Mouse (Mus musculus): Measurements from ENCODE around the gene Arhgap28.

Arhgap28 gene

DNA sequence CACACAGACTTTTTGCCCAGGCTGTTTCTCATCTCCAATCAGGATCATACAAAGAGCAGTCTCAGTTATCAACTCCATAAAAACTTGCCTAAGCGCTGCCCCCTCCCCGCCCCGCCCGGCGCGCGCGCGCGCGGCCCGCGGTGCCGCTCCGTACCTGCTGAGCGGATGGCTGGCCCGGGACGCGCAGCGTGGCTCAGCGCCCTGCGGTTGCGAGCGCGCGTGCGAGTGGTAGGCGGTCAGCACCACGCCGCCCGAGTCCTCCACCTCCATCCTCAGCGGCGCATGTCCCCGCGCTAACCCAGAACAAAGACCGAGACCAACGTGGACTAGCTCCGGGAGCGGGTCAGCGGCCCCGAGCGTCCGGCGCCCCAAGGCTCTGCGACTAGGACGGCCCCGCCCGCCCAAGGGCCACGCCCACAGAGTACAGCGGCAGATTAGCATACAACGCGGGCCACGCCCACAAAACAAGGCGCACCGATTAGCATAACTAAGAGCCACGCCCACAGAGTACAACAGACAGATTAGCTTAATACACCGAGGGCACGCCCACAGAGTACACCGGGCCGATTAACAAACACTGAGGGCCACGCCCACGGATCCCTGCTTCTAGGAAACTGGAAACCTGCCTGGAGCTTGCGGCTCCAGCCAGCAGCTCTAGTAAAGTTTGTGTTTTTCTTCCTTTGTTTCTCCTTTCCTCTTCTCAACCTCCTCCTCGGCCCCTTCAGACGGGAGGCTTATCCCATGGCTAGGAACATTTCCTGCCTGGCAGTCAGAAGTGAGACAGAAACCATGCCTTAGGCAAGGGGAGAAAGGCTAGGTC lies at the start of gene Arhgap28:
TSS of gene Arhgap28 (minus strand) at position 380 of the 820 bp plus-strand sequence.
- peak; percentile 14 for DNase-seq

DNA sequence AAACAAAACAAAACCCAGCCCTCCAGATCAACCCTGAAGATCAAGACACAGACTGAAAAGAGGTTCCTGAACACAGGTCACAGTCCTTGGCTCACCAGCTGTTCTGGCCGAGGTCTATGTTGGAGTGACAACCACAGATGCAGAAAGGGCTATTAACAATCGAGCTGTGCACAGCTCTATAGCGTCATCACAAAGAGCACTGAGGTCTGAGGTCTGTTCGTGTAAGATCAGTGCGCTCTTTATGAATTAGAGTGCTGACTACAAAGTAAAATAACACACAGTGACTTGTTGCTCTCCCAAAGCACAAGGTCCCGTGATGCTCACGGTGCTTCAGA lies 42.4 kb upstream of the Arhgap28 start:
- no peak for DNase-seq

DNA sequence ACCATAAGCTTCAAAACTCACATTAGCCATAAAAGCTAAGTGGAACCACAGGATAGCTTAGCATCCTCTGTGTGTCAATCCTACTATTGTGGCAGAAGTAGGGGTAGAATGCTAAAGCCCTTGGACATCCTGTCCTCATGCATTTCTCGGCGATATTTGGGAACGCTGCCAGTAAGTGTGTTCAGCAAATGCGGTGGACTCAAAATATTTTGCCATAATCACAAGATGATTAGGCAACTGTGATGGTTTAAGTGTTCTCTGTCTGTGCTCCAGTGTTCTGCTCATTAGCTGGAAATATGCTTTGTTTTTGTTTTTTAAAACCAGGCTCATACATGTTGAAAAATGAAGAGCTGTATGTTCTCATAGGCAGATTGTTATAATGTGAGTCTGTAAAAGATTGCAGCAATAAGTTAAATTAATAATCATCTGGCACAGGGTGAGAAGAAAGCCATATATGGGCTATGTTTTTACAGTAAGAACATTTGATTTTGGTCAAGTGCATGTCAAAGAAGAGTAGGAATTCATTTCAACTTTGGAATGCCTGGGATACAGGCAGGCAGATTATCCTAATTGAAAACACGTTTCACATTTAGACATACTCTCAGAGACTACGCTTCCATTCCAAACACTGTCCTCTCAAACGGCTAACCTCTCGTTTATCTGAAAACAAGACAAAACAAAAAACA lies 41.9 kb upstream of the Arhgap28 start:
- DNase-seq, result no peak

DNA sequence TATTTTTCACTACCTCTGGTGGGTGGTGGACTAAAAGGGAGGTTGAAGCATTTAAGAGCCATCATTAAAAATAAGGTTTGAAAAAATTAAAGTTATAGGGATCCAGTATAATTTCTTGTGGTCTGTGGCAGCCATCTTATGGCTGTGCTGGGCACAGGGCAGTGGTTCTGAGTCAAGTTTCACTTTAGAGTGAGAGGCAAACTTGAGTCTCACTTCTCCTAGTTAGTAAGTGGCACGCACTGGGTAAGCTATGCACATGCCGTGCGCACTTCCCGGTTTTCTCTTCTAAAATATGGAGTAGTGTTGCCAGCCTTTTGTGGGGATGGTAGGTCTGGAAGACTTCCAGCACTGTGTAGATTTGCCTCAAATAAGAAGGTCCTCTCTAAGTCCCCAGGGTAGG lies 38.5 kb upstream of the Arhgap28 start:
- no peak for DNase-seq

DNA sequence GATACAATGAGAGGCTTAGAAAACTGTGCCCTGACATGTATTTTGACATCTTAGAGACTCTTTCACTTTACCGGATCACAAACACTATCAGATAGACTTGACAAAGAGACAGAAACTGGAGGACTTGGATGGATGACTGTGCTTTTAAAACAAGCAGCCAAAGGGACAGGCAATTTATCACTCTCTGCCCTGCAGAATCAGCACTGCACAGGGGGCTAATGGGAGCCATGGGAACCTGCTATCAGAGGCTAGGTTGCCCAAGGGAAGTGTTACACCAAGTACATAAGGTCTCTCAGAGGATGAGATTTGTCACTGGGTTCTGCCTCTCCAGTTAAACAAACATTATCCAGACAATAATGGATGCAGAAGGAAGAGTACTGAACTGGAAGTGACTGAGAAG lies 33.1 kb upstream of the Arhgap28 start:
- no peak for DNase-seq

DNA sequence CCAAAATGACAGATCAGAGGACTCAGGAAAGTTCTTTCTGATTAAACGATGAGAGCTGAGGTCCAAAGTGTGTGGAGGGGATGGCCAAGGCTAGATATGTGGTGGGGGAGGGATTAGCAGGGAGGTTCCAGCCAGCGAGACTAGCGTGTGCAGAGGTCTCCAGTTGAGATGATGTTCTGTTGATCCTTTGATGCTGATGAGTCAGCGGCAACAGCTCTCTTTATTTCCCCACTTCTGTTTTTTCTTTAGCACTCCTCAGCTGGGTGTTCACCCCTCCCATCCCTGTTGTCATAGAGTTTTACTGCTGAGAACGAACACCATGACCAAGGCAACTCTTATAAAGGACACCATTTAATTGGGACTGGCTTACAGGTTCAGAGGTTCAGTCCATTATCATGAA lies 25.6 kb upstream of the Arhgap28 start:
- DNase-seq, result no peak

DNA sequence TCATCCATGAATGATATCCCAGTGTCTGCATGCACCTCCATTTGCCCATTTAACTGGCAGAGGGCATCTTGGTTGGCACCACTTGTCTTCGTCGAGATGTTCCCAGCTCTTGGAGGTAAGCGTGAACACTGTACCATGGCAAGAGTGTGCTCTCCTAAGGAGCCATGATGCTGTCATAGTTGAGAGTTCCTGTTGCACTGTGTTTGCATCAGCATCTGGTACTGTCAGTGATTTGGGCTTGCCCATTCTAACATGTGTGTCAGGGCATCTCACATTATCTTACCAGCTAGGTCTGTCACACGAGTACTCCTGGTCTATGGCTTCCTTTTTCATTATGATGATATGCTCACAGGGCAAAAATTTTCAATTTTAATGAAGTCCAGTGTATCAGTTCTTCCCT lies 24.6 kb upstream of the Arhgap28 start:
- no peak for DNase-seq

DNA sequence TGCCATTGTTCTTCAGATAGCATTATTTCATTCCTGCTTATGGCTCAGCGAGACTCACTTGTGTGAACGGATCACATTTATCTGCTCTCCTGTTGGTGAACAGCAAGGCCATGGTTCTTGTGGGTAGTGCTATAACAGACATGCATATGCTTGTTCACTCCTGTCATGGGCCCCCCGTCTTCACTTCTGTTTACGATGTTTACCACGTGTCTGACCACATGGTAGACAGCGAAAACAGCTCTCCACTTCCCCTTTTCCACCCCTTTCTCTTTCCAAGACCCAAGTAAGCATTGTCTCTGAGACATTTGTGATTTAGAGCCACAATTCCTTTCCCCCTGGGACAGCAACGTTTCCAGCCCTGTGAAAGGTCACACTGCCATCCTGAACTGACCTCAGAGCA lies 20.4 kb upstream of the Arhgap28 start:
- DNase-seq, result no peak

DNA sequence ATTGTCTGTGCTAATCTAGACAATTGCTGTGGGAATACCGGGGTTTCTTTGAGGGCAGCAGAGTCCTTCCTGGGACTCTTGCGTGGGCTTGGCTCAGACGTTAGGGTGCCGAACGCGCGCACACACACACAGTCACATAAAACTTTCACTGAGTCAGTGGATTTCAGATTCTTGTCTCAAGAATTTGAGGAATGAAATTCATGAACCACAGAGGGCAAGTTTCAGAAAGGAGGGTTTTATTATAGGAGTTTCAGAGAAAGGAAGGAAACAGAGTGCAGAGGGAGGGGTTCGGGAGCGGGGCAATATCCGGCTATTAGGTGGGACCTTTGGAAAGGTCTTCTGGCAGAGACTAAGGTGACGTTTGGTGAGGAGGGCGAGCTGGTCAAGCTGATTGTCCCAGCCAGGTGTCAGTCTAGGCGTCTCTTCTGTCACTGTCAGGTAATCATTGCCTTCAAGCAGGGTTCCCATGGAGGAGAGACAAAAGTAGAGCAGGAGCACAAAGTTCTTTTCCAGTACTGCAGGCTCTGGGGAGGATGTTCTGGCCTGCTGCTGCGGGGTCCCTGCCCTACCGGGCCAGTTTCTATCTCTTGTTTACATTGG lies 15.6 kb upstream of the Arhgap28 start:
- no peak for DNase-seq

DNA sequence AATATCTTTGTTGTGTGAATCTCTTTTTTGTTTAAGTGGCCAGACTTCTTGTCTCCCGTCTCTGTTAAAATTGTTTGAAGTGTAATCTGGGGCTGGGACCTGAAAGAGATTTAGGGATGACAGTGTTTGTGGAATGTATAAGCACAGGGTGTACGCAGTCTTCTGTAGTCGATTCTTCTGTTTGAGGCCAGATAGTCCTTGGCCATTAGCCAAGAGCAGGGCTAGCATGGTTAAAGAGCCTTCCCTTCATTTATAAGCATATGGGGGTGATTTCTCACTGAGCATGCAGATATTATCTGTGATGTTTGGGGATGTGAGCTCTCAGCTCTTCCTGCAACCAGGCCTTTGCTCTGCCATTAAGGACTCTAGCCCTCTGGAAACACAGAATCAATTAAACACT lies 13.2 kb upstream of the Arhgap28 start:
- no peak for DNase-seq

DNA sequence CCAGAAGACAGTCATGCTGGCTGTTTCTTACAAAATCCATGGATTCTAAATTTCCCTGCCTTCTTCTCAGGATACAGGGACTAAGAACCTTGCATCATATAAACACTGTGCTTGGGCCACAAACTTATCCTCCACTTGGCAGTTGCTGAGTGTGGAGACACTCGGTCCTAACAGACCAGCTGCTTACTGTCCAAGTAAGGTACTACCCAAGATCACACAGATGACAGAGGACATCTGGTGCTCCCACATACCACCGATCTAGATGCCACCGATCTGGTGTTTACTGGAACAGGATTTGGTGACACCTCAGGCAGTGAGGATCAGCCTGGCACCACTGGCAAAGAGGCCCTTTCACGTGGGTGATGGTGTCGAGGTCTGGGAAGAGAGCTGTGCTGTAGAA lies 7.7 kb upstream of the Arhgap28 start:
- no peak for DNase-seq

DNA sequence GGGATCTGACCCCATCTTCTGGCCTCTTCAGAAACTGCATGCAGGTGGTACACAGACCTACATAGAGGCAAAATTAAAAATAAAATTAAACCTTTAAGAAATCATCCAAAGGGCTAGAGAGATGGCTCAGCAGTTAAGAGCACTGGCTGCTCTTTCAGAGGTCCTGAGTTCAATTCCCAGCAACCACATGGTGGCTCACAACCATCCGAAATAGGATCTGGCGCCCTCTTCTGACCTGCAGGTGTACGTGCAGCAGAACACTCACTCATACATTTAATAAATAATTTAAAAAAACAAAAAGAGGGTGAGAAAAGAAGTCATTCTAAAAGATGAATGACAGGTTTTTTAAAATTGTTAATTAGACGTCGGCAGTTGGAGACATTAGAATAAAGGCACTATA lies 6.1 kb upstream of the Arhgap28 start:
- no peak for DNase-seq

DNA sequence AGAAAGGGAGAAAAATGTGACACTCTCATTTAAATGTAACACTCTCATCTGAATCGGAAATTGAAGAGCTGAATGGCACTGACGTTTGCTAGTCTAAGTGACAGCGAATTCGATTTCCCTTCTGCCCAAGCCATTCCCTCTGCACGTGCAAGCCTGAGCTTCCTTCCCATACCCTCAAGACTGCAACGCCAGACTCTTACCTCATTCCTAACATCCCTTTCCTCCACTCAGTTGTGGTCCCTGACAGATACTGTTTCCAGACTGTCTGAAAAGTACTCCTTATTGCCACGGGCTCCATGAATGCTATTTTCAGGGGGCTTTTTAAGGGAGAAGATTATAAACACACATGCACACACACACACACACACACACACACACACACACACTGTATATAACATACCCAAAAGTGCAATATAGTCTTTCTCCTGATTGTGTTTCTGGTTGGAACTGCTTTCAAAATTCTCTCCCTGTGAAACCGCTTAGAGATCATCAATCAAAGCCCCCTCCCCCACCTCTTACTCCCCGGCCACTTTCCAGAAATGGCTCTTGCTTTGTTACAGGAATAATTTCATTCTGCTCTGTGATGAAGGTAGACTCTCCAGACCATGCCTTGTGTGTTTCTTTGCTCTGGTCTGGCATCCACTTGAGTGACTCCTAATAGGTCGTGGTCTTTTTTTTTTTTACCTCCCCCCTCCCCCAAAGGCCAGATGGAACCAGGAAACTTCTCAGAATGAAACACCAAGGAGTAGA lies 836 bp upstream of the Arhgap28 start:
- no peak for DNase-seq

DNA sequence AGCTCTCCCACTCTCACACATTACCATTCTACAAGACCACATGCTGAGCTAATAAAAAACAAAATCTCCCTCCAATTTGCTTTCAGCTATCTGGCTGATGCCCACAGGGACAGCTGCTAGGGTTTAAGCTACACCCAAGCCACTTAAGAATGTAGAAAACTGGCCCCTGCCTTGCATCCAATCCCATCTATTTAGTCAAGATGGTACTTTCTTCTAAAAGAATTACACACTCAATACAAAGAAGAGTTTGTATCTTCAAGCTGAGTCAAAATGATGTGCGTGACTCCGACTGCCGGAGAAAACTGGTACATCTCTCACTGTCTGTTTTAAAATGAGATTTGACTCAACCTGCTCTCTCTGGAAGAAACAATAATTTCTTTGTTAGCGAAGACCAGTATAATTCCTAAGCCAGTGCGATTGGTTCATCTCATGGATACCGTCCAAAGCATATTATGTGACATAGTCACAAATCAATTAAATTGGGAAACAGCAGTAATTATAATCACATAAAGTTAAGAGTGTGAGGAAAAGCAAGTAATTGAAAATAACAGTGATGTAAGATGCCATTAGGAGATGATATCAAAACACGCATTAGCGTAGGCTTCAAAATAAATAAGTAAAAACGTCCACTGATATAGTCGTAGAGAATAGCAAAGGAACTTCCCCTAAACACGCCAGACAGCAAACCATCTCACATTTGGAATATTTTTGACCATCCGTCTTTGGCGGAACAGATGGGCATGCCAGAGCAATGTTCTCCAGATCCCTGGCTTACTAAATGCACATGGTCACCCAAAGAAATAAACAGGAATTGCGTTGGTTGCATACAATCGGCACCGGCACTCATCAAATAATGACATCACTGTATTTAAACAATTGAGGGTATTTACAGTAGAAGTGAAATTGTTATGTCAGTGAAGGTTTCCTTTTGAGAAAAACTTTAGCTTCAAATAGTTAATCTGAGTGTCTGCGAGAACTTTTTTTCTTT lies 1.0 kb downstream of the Arhgap28 start:
- DNase-seq, result no peak

DNA sequence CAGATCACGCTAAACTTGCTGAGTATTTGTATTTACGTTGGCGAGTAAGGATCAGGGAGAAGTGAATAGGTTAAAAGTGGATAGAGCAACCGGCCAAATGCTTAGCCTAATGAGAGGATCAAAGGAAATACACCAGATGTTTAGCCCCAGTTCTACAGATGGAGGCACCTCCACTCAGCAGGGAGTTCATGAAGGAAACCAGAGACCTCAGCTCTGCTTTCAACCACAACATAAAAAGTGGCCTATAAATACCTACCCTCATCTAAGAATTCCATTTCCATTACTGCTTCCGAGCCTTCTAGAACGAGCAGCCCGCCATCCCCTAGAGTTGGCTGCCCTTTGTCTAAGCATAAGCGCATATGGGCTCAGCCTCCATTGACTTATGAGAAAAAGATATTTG lies 4.1 kb downstream of the Arhgap28 start:
- DNase-seq, result no peak

DNA sequence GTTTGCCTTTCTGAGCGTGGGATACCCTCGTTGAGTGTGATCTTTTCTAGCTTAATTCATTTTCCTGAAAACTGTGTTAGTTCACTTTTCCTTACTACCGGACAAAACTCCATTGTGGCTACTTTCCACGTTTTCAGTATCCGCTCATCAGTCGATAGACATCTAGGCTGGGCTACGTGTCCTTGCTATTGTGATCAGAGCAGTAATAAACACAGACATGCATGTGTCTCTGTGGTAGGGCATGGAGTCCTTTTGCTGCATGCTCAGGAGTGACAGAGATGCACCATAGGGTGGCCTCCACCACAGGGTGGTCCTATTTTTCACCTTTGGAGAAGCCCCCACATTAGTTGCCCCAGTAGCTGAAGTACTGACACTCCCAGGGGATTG lies 7.2 kb downstream of the Arhgap28 start:
- no peak for DNase-seq

DNA sequence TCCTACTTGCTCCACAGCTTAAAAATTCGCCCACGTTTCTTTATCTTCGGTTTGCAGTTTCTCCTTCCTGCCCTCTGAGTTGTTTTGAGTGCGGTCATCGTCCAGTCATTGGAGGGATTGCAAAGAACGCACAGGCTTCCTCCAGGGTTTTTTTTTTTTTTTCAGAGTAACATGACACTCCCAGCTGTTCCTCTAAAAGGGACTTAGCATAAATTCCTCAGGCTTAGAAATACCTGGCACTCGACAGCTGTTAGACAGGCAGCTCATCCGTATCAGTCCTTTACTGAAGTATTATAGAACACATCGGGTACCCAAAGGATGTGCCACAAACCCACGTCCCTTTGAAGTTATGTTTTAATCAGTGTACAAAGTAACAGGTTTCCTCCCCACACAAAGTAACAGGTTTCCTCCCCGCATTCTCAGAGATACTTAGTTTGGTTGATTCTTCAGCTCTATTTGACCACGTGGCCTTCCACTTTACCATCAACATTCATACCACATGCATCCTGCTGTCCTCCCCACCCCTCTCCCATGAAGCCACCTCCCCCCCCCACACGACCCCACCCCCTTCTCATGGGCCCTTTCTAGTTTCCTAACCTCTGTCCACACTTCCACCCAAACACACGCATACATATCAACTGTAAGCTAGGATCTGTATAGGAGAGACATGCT lies 7.7 kb downstream of the Arhgap28 start:
- no peak for DNase-seq

DNA sequence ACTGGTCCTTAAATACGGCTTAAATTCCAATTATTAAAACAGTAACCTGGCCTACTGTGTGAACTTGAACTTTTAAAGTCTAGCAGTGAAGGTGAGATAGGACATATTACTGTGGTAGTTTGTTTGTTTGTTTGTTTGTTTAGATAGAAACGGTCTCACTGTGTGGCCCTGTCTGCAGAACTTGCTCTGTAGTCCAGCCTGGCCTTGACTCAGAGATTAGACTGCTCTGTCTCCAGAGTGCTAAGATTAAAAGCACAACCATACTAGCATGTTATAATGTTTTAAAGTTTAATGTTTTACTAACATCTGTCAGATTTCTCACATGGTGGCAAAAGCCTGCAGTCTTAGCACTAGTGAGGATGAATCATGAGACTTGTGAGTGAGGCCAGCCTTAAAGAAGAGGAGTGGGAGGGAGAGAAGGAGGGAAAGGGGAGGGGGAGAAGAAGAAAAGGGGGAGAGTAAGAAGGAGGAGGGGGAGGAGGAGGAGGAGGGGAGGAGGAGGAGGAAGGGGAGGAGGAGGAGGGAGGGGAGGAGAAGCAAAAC lies 8.6 kb downstream of the Arhgap28 start:
- no peak for DNase-seq

DNA sequence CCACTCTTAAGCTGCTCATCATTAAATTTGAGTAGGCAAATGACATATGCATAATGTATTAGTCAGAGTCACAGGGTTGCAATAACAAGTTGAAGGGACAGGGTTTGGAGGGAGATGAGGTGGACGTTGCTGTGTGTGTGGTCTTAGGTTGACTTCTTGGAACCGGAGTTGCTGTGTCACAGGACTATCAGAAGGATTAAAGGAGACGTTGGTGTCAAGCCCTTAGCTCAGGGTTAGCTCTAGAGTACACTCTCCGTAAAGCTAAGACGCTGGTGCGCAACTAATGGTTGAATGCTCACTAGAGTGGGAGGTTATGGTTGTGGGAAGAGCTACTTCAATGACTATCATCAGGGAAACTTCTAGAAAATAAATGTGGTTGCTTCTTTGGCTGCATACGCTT lies 9.1 kb downstream of the Arhgap28 start:
- DNase-seq, result no peak

DNA sequence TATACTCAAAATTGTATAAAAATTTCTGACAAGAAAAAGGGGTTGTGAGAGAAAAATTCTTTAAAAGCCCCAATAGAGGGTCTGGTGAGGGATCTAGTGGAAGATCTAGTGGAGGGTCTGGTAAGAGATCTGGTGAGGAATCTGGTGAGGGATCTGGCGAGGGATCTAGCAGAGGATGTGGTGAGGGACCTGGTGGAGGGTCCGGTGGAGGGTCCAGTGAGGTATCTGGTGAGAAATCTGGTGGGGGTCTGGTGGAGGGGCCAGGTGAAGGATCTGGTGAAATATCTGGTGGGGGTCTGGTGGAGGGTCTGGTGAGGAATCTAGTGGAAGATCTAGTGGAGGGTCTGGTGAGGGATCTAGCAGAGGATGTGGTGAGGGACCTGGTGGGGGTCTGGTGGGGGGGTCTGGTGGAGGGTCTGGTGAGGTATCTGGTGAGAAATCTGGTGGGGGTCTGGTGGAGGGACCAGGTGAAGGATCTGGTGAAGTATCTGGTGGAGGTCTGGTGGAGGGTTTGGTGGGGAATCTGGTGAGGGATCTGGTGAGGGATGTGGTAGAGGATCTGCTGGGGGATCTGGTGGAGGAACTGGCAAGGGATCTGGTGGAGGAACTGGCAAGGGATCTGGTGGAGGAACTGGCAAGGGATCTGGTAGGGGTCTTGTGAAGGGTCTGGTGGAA lies 10.4 kb downstream of the Arhgap28 start:
- no peak for DNase-seq

DNA sequence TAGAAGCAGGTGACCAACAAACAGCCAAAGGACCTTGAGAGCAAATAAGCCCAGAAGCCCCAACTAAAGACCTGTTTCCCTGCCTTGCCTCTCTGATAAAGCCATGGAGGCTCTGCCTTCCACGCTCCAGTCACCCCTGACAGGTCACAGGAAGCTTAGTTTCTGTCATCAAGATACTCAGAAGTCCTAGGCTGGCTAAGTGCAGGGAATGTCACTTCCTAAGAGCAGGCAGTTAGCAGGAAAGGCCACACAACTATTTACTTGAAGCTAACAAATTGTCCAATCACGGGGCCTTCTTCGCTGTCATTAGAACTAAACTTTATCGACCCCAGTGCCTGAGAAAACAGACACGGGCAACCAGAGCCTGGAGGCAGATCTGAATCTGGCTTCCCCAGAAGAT lies 14.2 kb downstream of the Arhgap28 start:
- DNase-seq, result no peak

Data from cerebellum, adult 8-10 months (tissue).